Mouse (Mus musculus) left cerebral cortex, postnatal 25 days (tissue): ENCODE data around the gene Catsperd. TPM values are rescaled to one million over a fixed set of nuclear protein-coding genes. Genes with fewer than 3 reads are reported as not detected.
A peak's percentile ranks its signal among the peaks of the same experiment; 100 is the strongest.

Experiments
- DNase-seq, 2 experiments: peaks; one replicate each; pipeline ENCODE4 v3.0.0; 2022; ENCODE audit warnings: low spot score in 2 of 2, mixed read lengths in 1 of 2
- intact Hi-C: fragments of 180-260 bp; cut with DNase I; formaldehyde crosslinking; loops from one replicate; pipeline ENCODE4 v1.15.1; 2025
- total RNA-seq, 2 experiments: library from RNA; stranded (reverse); gene quantifications; 2 replicates each; pipeline ENCODE4 v1.2.3; 2021

Gene Catsperd
- total RNA-seq, 2 experiments from 2014 or later: 0.73 TPM

- intact Hi-C loops: no loop called here
- DNase-seq: peak; percentile 71 to 74
These were observed 65.9 kb downstream of the Catsperd start for GRCm38 (mm10) chr17:56693851-56694310.

GRCm38 (mm10) chr17:56700451-56700850 is 72.5 kb downstream of the Catsperd start:
- no peak for DNase-seq
- intact Hi-C loops: no loop called here

- intact Hi-C loops: no loop called here
- no peak for DNase-seq
These were observed 75.1 kb downstream of the Catsperd start for GRCm38 (mm10) chr17:56703038-56703437.

GRCm38 (mm10) chr17:56706515-56706914 is 78.6 kb downstream of the Catsperd start:
- intact Hi-C loops: no loop called here

GRCm38 (mm10) chr17:56708692-56709091 is 80.7 kb downstream of the Catsperd start:
- intact Hi-C loops: no loop called here

More at GRCm38 (mm10) chr17:56706515-56706914, 78.6 kb downstream of the Catsperd start:
- DNase-seq: no peak

GRCm38 (mm10) chr17:56709708-56710107 is 81.8 kb downstream of the Catsperd start:
- intact Hi-C loops: no loop called here
- DNase-seq: no peak

More at GRCm38 (mm10) chr17:56708692-56709091, 80.7 kb downstream of the Catsperd start:
- no peak for DNase-seq

Other genes with a start within 250 kb of the Catsperd start
- gene Ptprs, start 151.7 kb upstream of the Catsperd start, total RNA-seq: 100 to 1,000 TPM; 621 to 622 TPM
- gene Znrf4, start 115.7 kb upstream of the Catsperd start, total RNA-seq: not detected
- 1 to 10 TPM; 1.7 to 1.9 TPM for gene Gm20219, start 73.8 kb upstream of the Catsperd start, total RNA-seq
- 100 to 1,000 TPM in 1 of 2 experiments, 10 to 100 TPM in 1; 87.2 to 110 TPM for gene Safb2, start 43.6 kb upstream of the Catsperd start, total RNA-seq
- 100 to 1,000 TPM; 128 to 147 TPM for gene Safb, start 43.3 kb upstream of the Catsperd start, total RNA-seq
- gene 2410015M20Rik, start 18.4 kb upstream of the Catsperd start, total RNA-seq: 100 to 1,000 TPM; 135 to 142 TPM
- 100 to 1,000 TPM; 334 to 355 TPM for gene Rpl36, start 14.7 kb upstream of the Catsperd start, total RNA-seq
- 10 to 100 TPM; 63.0 to 63.1 TPM for gene Lonp1, start 1.3 kb upstream of the Catsperd start, total RNA-seq
- gene Ranbp3, start 45.2 kb downstream of the Catsperd start, total RNA-seq: 10 to 100 TPM; 88.4 to 91.3 TPM
- 100 to 1,000 TPM; 227 to 237 TPM for gene Ndufa11, start 89.6 kb downstream of the Catsperd start, total RNA-seq
- gene Vmac, start 89.9 kb downstream of the Catsperd start, total RNA-seq: 10 to 100 TPM; 11.0 to 12.3 TPM
- 1 to 10 TPM; 3.8 to 4.1 TPM for gene Nrtn, start 129.4 kb downstream of the Catsperd start, total RNA-seq
- gene Dus3l, start 136.6 kb downstream of the Catsperd start, total RNA-seq: 10 to 100 TPM; 64.1 to 64.6 TPM
- gene Prr22, start 142.1 kb downstream of the Catsperd start, total RNA-seq: 1 to 10 TPM; 1.1 to 1.2 TPM
- 1 to 10 TPM; 2.1 to 3.9 TPM for gene Rfx2, start 202.9 kb downstream of the Catsperd start, total RNA-seq
- not detected for gene Acsbg2, start 246.3 kb downstream of the Catsperd start, total RNA-seq
- not detected for gene 1700061G19Rik, start 247.3 kb downstream of the Catsperd start, total RNA-seq